Mouse (Mus musculus) testis, postnatal 10 days (tissue): ENCODE data around the gene Gin1.
A peak's percentile ranks its signal among the peaks of the same experiment; 100 is the strongest.
"Not testable (repeated sequence)": the region's sequence is repeated elsewhere in the genome, so short reads cannot be mapped to it uniquely, and the experiment has no call there.

Source experiments
- DNase-seq: peaks from one replicate; pipeline ENCODE4 v3.0.0; 2021; ENCODE audit warnings: low spot score

Gene Gin1

GRCm38 (mm10) chr1:97769904-97770753 lies at the start of gene Gin1, which contains the start of gene Ppip5k2:
Gene Gin1, plus strand, starts transcription at chr1:97770172.
Gene Ppip5k2, minus strand, starts transcription at chr1:97770411.
- peak; percentile 94 for DNase-seq

- DNase-seq: no peak
These were observed 43.2 kb upstream of the Gin1 start for GRCm38 (mm10) chr1:97726730-97727129.

GRCm38 (mm10) chr1:97729339-97729738 lies 40.6 kb upstream of the Gin1 start:
- no peak for DNase-seq

DNA sequence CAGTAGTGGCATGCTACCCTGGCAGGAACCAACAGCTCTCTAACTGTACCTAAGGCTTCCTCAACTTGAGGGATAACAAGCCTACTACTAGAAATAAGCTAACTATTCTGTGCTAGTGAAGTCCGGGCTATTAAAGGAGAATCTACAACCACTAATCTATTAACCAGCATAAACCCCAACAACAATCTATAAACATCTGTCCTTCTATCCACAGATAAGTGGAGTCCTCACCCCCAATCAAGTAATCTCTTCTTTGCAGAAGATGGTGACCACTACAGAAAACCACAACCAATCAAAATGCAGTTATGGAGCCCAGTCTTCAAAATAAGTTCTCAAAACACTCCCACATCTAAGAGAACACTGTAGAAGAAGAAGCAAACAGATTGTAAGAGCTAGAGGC lies 26.9 kb upstream of the Gin1 start:
- no peak for DNase-seq

DNA sequence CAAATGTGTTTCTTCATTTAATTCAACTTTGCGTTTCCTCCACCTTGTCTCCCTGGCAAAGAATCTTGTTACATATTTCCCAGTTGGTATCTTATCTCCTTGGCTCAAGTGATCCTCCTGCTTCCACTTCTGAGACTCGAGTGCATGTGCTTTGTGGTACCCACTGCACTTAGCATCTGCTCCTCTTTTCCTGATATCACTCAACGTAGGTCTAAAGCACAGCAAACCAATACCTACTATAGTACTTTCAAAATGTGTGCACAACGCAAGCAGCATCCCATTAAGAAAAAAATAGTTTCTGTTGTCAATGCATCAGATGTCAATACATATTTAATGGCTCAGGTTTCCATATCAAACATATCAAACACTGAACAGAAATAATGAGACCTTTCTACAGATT lies 24.3 kb upstream of the Gin1 start:
- DNase-seq: no peak

GRCm38 (mm10) chr1:97746261-97746660 lies 23.7 kb upstream of the Gin1 start:
- no peak for DNase-seq

GRCm38 (mm10) chr1:97748163-97748562 lies 21.8 kb upstream of the Gin1 start:
- no peak for DNase-seq

DNA sequence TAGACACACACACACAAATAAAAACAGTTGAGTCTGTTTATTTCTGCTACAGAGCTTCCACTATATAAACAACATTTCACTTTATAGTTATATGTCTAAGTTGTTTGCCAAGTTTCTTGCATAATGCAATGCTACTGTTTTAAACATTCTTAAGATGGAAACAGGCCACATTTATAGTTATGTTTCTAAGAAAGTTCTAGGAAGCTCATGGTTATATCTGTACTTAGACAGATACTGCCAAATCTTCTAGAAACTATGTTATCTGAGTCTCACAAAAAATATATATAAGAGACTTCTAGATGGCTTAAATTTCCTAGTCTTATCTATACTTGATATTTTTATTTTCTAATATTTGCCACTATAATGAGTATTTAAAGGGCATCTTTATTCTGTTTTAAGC lies 16.8 kb upstream of the Gin1 start:
- no peak for DNase-seq

DNA sequence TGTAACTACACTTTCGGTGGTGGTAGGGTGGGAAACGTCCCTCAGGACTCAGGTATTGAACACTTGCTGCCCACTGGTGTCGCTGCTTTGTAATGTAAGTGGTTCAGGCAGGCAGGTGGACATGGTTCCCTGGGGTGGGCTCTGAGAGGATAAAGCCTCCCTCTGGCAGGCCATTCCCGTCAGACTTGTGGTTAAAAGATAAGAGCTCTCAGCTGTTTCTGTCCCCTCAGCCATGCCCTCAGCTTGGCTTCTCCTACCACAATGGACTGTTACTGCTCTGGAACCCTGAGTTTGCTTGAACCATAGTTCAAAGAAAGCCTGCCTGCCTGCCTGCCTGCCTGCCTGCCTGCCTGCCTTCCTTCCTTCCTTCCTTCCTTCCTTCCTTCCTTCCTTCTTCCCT lies 15.6 kb upstream of the Gin1 start:
- no peak for DNase-seq

- DNase-seq: no peak
These were observed 10.1 kb upstream of the Gin1 start for GRCm38 (mm10) chr1:97759841-97760240.

DNA sequence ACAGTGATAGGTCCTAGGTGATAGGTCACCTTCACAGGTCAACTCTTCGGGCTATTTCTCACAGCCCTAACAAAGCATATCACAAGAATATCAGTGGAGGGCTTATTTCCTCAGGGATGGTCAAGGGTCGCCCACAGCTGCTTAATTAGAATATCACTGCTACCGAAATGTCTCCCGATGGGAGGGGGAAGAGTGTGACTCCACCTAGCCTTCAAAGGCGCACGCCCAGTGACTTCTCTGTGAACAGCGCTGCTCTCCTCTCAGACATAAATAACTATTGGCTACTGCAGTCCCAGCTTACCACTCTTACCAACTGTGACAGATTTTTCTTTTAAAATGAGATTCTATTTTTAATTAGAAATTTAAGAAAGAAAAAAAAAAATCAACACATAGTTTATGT lies 9.4 kb upstream of the Gin1 start:
- no peak for DNase-seq

DNA sequence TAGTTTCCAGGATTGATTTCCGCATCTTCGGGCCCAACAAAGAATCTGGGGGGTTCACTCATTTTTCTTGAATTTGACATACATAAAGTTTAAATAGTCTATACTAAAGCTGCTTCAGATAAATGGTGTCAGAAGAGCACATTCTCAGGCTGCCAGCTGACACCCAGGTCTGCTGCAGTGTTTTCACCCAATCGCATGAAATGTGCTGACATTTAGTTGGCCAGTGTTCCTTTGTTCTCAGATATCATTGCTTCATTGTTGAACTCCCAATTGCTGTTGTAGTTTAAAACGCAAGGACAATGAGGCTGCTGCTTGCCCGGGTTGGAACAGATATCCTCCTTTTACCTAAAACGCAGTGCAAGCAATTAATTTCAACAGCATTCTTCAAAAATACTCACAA lies 8.5 kb upstream of the Gin1 start:
- no peak for DNase-seq

DNA sequence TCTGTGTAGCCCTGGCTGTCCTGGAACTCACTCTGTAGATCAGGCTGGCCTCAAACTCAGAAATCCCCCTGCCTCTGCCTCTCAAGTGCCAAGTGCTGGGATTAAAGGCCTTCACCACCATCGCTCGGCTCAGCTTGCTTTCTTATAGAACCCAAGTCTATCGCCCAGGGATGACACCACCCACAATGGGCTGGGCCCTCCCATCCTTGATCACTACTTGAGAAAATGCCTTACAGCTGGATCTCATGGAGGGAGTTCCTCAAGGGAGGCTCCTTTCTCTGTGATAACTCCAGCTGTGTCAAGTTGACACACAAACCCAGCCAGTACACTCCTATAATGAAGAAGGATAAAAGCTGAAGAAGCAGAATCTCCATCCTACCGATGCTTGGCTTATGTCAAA lies 4.3 kb upstream of the Gin1 start:
- DNase-seq: not testable (repeated sequence)

GRCm38 (mm10) chr1:97768089-97768488 lies 1.9 kb upstream of the Gin1 start:
- no peak for DNase-seq

GRCm38 (mm10) chr1:97768906-97769293 lies 1.1 kb upstream of the Gin1 start:
- DNase-seq: no peak

GRCm38 (mm10) chr1:97769294-97769903 lies 573 bp upstream of the Gin1 start:
- no peak for DNase-seq

DNA sequence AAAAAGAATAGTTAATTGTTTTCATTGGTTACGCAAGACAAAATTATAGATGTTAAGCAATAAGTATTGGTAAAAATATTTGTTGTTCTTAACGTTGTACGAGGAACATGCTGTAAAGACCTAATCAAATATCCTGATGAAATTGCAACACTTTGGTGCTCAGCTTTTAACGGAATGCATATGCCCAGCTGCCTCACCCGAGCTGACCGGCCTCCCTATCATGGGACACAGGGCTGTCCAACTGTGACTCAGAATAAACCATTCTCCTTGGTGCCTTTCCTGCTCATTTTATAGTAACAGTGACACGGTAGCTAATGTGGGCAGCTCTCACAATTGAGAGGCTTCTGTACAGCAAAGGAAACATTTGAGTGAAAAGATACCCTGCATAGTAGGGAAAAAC lies 1.1 kb downstream of the Gin1 start:
- no peak for DNase-seq

DNA sequence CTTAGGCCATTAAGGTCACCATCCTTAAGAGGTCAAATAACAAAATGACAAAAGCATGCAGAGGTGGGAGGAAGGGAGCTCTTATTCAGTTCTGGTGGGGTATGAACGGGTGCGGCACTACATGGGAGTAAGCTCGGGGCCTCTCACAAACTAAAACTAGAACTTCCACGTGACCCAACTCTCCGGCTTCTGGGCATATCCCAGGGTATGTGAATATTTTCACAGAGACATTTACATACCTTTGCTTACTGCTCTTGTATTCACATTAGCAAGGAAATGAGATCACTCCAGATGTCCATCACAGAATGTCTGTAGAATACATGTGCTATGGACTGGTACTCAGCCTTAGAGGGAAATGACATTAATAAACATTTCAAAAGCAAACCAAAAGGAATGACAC lies 1.8 kb downstream of the Gin1 start:
- DNase-seq: no peak

- no peak for DNase-seq
These were observed 3.4 kb downstream of the Gin1 start for GRCm38 (mm10) chr1:97773362-97773761.

- DNase-seq: no peak
These were observed 4.0 kb downstream of the Gin1 start for GRCm38 (mm10) chr1:97773973-97774372.

GRCm38 (mm10) chr1:97781674-97782073 lies 11.7 kb downstream of the Gin1 start:
- DNase-seq: no peak

- DNase-seq: no peak
These were observed 15.0 kb downstream of the Gin1 start for GRCm38 (mm10) chr1:97784928-97785327.

DNA sequence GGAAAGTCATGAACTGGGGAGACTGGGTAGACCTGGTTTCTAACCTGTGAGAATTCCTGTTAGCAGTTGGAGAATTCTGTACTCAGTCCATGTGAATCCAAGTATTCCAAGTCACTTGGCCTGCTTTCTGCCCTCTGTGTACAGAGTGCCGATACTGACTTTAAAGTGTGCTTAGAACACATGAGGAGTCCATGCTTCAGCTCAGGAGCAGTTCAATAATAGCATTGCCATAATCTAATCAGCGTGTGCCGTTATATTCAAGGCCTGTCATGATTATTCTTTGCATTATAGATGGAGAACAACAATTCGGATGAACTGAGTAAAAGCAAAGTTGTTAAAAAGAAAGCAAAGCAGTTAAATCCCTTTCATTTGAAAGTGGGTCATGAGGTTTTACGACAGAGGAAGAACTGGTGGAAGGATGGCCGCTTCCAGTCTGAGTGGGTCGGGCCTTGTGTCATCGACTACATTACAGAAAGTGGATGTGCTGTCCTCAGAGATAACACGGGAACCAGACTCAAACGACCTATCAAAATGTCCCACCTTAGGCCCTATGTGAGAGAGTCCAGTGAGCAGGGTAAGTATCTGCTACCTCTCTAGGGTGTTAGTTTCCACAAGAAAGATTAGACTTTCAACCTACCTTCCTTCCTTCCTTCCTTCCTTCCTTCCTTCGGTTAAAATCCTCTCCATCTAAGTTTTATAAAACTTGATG lies 15.9 kb downstream of the Gin1 start:
- no peak for DNase-seq
